Mouse (Mus musculus) olfactory bulb, adult 2 months (tissue): ENCODE results near the gene Rasl12.

Source experiments
- CTCF ChIP-seq: fragments of 200-500 bp; IDR thresholded peaks from 2 replicates; pipeline ENCODE4 v1.5.1; 2012; ENCODE audit warnings: low read depth, mild to moderate bottlenecking, low read length, moderate library complexity; ENCODE audit not compliant: insufficient read depth
- POLR2A ChIP-seq: fragments of 200-500 bp; IDR thresholded peaks from 2 replicates; pipeline ENCODE4 v1.6.1; 2012; ENCODE audit warnings: mild to moderate bottlenecking, low read depth, low read length, moderate library complexity; ENCODE audit not compliant: insufficient read depth

DNA sequence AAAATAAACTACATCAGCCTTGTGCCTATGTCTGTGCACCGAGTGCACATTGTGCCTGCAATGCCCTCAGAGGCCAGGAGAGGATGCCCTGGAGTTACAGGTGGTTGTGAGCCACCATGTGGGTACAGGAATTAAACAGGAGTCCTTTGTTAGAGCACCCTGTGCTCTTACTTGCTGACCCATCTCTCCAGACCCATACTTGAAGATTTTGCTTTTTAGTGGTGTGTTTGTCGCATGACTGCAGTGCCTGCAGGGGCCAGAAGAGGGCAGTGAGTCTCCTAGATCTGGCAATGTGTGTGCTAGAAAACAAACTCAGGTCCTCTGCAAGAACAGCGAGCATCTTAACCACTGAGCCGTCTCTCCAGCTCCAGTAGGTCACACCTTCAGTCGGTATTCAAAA is 35.8 kb downstream of the Rasl12 start:
- no peak for TF ChIP-seq CTCF
- TF ChIP-seq POLR2A = no peak
